Mouse (Mus musculus) hindbrain, embryonic 15.5 days (tissue): ENCODE measurements around the gene Cdc26. TPM values are rescaled to one million over a fixed set of nuclear protein-coding genes. Genes with fewer than 3 reads are reported as not detected.

Experiments used
- ATAC-seq: fragments of 200-750 bp; cut with Nextera tagmentation; 2 replicates; pipeline ENCODE4 v1.8.0; 2017; ENCODE audit warnings: low read depth, moderate number of reproducible peaks, moderate TSS enrichment; ENCODE audit not compliant: low FRiP score
- H3K27ac ChIP-seq: fragments of 300-500 bp; sonication (generic); replicated peaks from 2 replicates; pipeline ENCODE4 v1.5.1; 2015; ENCODE audit warnings: mild to moderate bottlenecking, inconsistent platforms
- H3K27me3 ChIP-seq: fragments of 300-500 bp; sonication (generic); 2 replicates; pipeline ENCODE4 v1.6.1; 2015; ENCODE audit warnings: control low read depth, inconsistent platforms
- H3K36me3 ChIP-seq: fragments of 300-500 bp; sonication (generic); 2 replicates; pipeline ENCODE4 v1.6.1; 2015; ENCODE audit warnings: control low read depth, inconsistent platforms
- H3K4me1 ChIP-seq: fragments of 300-500 bp; sonication (generic); replicated peaks from 2 replicates; pipeline ENCODE4 v1.6.1; 2015; ENCODE audit warnings: control low read depth, inconsistent platforms
- H3K4me2 ChIP-seq: fragments of 300-500 bp; sonication (generic); 2 replicates; pipeline ENCODE4 v1.6.1; 2015; ENCODE audit warnings: moderate library complexity, mild to moderate bottlenecking, inconsistent platforms
- H3K4me3 ChIP-seq: fragments of 300-500 bp; sonication (generic); 2 replicates; pipeline ENCODE4 v1.5.1; 2015; ENCODE audit warnings: mild to moderate bottlenecking, inconsistent platforms
- H3K9ac ChIP-seq: fragments of 300-500 bp; sonication (generic); 2 replicates; pipeline ENCODE4 v1.6.1; 2015; ENCODE audit warnings: inconsistent platforms
- H3K9me3 ChIP-seq: fragments of 300-500 bp; sonication (generic); 2 replicates; pipeline ENCODE4 v1.6.1; 2016; ENCODE audit warnings: control low read depth, inconsistent platforms
- WGBS: fragments of 180-500 bp; shearing (Covaris S2); methylation state at CpG from one replicate; pipeline ENCODE4 v1.1.7; 2015; 5-methylcytosine and 5-hydroxymethylcytosine counted together
- polyA plus RNA-seq: library from polyadenylated mRNA; unstranded; fragments of >200 nt; fragmentation: Nextera tagmentation; extraction: Ambion mirVana; gene quantifications from 2 replicates; pipeline ENCODE4 v1.2.1, GENCODE M21; 2015

Gene Cdc26
- polyA plus RNA-seq, 1 experiment from 2014 or later, result 74.2 TPM

DNA sequence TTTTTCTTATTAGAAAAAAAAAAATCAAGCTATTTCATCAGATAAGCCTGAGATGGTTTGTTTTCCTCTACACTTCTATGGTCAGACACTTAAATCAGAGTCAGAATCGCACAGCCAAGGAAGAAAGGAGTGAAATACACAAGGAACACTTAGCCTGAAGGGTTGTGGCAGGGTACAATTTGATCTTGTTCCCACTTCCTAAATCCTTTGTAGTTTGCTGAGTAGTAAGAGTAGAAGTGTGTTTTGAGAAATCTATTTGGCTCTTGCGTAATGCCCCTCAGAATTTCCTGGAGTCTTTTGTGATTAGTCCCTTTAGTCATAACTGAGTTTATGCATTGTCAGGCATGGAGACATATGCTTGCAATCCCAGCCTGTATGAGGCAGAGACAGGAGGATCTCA is 59.1 kb downstream of the Cdc26 start:
- no peaks in the 10 kb centered on the region for H3K27me3 ChIP-seq
- peaks cover 27% of the 10 kb centered on the region for H3K36me3 ChIP-seq
- H3K4me1 ChIP-seq, result no peaks in the 10 kb centered on the region
- no peak overlapping the region for H3K27ac ChIP-seq
- H3K4me2 ChIP-seq, result no peak overlapping the region
- no peak overlapping the region for H3K9ac ChIP-seq
- H3K4me3 ChIP-seq, result no peak overlapping the region
- no peaks in the 10 kb centered on the region for H3K9me3 ChIP-seq
- no peak for ATAC-seq
- WGBS, result 94% methylated on average over 2 of the region's 2 CpGs

DNA sequence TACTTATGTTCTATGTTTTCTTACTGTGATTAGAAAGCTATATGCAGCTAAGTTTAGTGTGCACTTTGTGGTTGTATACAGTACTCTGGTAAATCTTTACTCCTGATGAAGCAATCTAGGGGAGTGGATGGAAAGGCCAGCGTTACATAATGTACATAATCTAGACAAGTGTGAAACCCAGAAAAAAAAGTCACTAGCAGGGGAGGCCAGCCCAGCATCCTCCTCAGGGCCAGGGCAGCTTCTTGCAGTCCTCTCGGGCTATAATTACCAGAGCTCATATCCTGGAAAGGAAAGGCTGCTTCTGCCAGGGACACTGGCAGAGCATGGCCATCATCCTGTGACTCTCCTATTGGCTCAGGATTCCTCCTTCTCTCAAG is 60.1 kb downstream of the Cdc26 start:
- H3K9ac ChIP-seq, result no peak overlapping the region
- ATAC-seq, result no peak
- peaks cover 34% of the 10 kb centered on the region for H3K36me3 ChIP-seq
- H3K9me3 ChIP-seq, result no peaks in the 10 kb centered on the region
- no peak overlapping the region for H3K4me2 ChIP-seq
- H3K4me1 ChIP-seq, result no peaks in the 10 kb centered on the region
- 78% methylated on average over 2 of the region's 2 CpGs for WGBS
- H3K4me3 ChIP-seq, result no peak overlapping the region
- no peaks in the 10 kb centered on the region for H3K27me3 ChIP-seq
- H3K27ac ChIP-seq, result 0 out of 2 replicates have a peak overlapping the region, but pooled peaks have one; percentile 14

DNA sequence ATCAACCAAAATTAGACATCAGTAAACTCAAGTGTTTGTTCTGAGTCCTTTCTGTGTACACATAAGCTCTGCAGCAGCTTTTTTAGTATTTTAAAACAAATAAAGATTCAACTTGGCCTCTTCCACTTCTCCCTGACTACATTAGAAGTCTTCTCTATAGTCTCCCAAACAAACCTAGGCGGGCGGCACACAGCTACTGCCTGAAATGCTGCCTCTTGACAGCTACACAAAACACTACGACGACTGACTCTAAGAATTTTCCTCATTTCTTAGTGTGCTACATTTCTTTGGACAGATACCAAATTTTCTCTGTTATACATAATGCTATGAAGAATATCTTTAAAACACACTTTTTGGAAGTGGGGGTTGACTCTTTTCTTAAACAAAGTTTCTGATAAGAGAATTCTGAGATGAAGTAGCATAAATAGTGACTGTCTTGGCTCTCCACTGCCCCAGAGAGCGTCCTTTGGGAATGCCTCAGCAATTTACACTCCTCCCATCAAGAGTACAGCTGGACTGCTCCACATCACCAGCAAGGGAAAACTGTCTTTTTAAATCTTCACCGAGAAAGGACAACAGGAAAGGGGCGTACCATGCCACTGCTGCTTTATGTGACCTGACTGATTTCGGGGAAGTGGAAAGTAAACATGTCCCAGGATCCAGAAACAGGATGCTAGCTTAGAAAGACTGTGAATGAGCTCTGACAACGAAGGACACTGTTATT is 60.7 kb downstream of the Cdc26 start:
- no peak overlapping the region for H3K4me2 ChIP-seq
- H3K27ac ChIP-seq, result no peak overlapping the region
- H3K36me3 ChIP-seq, result peaks cover 34% of the 10 kb centered on the region
- no peak overlapping the region for H3K9ac ChIP-seq
- no peaks in the 10 kb centered on the region for H3K9me3 ChIP-seq
- no peaks in the 10 kb centered on the region for H3K27me3 ChIP-seq
- H3K4me3 ChIP-seq, result no peak overlapping the region
- 82% methylated on average over 9 of the region's 9 CpGs for WGBS
- ATAC-seq, result no peak
- H3K4me1 ChIP-seq, result no peaks in the 10 kb centered on the region

DNA sequence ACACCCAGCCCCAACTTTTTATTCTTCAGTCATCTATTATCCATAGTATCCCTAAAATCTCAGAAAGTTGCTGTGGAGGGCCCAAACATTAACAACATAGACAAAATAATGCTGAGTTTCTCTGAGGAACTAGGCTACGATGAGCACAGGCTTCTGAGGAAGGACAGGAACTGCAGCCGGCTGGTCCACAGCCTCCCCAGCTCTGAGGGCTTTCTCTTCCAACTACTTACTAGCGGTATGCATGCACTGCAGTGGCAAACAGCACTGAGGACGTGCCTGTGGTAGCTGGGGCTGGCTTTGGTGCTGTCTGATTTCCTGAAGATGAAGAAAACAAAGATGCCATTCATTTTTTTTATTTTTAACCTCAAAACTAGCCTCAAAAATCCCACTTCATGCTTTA is 62.6 kb downstream of the Cdc26 start:
- H3K9me3 ChIP-seq, result no peaks in the 10 kb centered on the region
- 87% methylated on average over 4 of the region's 4 CpGs for WGBS
- no peak for ATAC-seq
- H3K4me2 ChIP-seq, result no peak overlapping the region
- H3K9ac ChIP-seq, result no peak overlapping the region
- peaks cover 30% of the 10 kb centered on the region for H3K36me3 ChIP-seq
- H3K4me1 ChIP-seq, result no peaks in the 10 kb centered on the region
- H3K27me3 ChIP-seq, result no peaks in the 10 kb centered on the region
- H3K27ac ChIP-seq, result no peak overlapping the region
- no peak overlapping the region for H3K4me3 ChIP-seq

DNA sequence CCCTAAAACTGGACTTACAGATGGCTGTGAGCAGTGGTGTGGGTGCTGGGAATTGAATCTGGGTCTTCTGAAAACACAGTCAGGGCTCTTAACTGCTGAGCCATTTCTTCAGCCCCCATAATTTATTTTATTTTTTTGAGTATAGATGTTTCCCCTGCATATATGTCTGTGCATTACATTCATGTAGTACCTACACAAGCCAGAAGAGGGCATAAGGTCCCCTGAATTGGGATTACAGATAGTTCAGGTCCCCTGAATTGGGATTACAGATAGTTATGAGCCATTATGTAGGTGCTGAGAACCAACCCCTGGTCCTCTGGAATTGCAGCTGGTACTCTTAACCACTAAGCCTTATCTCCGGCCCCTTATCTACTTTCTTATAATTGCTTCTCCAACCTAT is 64.4 kb downstream of the Cdc26 start:
- Histone ChIP-seq H3K27ac (no peak overlapping the region), H3K4me3 (no peak overlapping the region), H3K9me3 (no peaks in the 10 kb centered on the region), H3K4me1 (no peaks in the 10 kb centered on the region), H3K9ac (no peak overlapping the region), H3K27me3 (no peaks in the 10 kb centered on the region), H3K36me3 (peaks cover 38% of the 10 kb centered on the region), H3K4me2 (no peak overlapping the region)
- WGBS, result 98% methylated on average over 1 of the region's 1 CpGs
- ATAC-seq, result no peak

DNA sequence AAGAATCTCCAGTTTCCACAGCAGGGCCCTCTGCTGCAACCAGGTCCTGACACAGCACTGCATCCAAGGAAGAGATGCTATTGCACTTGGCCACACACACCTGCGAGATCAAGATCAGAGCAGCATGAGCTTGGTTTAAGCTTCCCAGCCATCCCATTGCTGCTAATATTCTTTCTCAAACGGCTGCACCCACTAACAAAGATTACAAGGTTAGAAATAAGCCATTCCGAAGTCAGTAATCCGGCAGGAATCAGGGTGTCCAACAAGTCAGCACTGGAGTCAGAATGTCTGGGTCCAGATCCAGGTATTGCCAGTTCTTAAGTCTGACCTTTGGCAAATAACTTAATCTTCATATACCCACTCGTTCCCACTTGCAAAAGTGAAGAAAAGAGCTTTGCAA is 69.9 kb downstream of the Cdc26 start:
- ATAC-seq, result no peak
- H3K4me2 ChIP-seq, result no peak overlapping the region
- WGBS, result 88% methylated on average over 5 of the region's 5 CpGs
- H3K27ac ChIP-seq, result no peak overlapping the region
- no peaks in the 10 kb centered on the region for H3K4me1 ChIP-seq
- H3K27me3 ChIP-seq, result no peaks in the 10 kb centered on the region
- no peak overlapping the region for H3K4me3 ChIP-seq
- H3K9me3 ChIP-seq, result no peaks in the 10 kb centered on the region
- peaks cover 50% of the 10 kb centered on the region for H3K36me3 ChIP-seq
- H3K9ac ChIP-seq, result no peak overlapping the region

Other genes starting within 250 kb of the Cdc26 start
- gene Zfp37, start 177.6 kb downstream of the Cdc26 start, polyA plus RNA-seq, result 24.4 and 28.3 TPM in 2 replicates
- 16.7 and 19.5 TPM in 2 replicates for gene Slc31a2, start 146.1 kb downstream of the Cdc26 start, polyA plus RNA-seq
- gene Fkbp15, start 48.1 kb downstream of the Cdc26 start, polyA plus RNA-seq, result 20.9 and 23.3 TPM in 2 replicates
- gene Slc31a1, start 47.9 kb downstream of the Cdc26 start, polyA plus RNA-seq, result 43.1 and 46.2 TPM in 2 replicates
- 14.6 and 15.1 TPM in 2 replicates for gene Prpf4, start 155 bp upstream of the Cdc26 start, polyA plus RNA-seq
- 0.27 TPM in 1 of 2 replicates, not detected in the other for gene Rnf183, start 26.6 kb upstream of the Cdc26 start, polyA plus RNA-seq
- 12.9 and 13.2 TPM in 2 replicates for gene Wdr31, start 62.3 kb upstream of the Cdc26 start, polyA plus RNA-seq
- gene Bspry, start 71.4 kb upstream of the Cdc26 start, polyA plus RNA-seq, result 0.77 and 1.1 TPM in 2 replicates
- gene Hdhd3, start 94.8 kb upstream of the Cdc26 start, polyA plus RNA-seq, result 10.9 and 12.1 TPM in 2 replicates
- 68.7 and 75.0 TPM in 2 replicates for gene Alad, start 111.3 kb upstream of the Cdc26 start, polyA plus RNA-seq
- gene Pole3, start 116.4 kb upstream of the Cdc26 start, polyA plus RNA-seq, result 62.8 and 65.3 TPM in 2 replicates
- 0.63 and 0.65 TPM in 2 replicates for gene 4933430I17Rik, start 116.7 kb upstream of the Cdc26 start, polyA plus RNA-seq
- gene Rgs3, start 151.2 kb upstream of the Cdc26 start, polyA plus RNA-seq, result 63.5 and 69.3 TPM in 2 replicates